Mouse (Mus musculus) 3134 (cell line): ENCODE results near the gene Slc25a3.
A peak's percentile ranks its signal among the peaks of the same experiment; 100 is the strongest.

Source experiments
- DNase-seq: peaks from one replicate; pipeline ENCODE4 v3.0.0-alpha.2; 2011; ENCODE audit warnings: low spot score; ENCODE audit not compliant: insufficient read length; ENCODE audit errors: extremely low read depth

Slc25a3 gene

DNA sequence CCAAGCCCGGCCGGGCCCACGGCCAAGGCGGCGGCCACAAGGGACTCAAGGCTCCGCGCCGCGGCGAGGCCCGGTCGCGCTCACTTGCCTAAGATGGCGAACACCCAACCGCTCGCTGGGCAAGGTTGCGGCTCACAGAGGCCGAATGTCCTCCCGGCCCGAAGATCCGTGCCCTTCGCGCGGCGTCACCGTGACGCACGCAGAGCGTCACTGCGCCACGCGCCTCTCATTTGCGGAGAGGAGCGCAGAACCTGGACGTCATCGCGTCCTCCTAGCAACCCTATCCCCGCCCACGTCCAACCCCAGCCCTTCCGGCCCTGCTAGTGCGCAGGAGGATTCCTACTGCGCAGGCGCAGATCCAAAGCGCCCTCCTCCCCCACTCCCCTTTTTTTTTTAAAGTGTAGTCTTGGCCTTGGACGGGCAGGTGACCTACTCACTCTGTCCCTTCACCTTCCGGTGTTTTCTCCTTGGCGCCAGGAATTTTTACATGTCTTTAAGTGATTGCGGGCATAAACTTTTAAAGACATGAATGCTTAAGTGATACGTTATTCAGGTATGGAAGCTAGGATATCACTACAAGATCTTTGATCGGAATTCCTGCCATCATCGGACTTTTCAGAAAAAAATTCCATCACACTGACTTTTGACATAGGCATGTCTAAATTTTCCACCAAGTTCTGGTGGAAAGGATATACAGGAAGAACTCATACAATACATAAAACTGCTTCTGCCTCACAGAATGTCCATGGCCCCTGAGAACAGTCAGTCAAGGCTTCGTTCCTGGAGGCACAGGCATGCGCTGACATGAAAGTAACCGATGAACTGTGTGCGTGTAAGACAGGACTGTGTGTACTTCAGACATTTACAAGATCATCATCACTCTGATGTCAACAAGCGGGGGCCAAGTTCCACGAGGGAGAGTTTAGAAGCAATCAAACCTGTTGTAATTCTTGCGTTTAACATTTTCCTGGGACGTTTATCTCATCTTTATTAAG lies at the start of gene Slc25a3:
TSS of gene Slc25a3 (minus strand) at position 232 of the 995 bp plus-strand sequence.
- peak; percentile 99 for DNase-seq

DNA sequence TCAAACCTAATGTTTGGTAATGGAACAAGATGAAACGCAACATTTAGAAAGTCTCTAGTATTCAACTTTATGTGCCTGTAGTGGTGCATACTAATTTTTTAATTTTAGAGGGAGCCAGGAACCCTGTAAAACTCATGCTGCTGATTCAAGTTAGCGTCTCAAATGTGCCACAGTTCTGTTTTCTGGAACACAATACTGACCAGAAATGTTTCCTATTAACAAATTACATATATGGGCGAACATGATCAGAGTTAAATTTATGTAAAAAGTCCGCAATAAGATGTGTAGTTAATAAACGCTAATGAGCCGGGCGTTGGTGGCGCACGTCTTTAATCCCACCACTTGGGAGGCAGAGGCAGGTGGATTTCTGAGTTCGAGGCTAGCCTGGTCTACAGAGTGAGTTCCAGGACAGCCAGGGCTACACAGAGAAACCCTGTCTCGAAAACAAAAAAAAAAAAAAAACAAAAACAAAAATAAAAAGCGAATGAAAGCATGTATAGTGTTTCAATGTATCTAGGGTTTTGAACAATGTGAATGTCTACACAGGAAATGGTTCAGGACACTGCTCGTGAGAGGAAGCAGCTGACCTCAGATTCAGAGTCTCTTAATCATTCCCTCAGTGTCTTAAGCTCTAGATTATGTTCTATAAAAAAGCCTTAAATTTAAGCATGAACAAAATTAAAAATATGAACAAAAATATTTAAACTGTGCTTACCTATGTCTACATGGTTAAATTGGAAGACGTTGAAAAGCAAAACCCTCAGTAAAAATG lies 48.7 kb upstream of the Slc25a3 start:
- DNase-seq = no peak

DNA sequence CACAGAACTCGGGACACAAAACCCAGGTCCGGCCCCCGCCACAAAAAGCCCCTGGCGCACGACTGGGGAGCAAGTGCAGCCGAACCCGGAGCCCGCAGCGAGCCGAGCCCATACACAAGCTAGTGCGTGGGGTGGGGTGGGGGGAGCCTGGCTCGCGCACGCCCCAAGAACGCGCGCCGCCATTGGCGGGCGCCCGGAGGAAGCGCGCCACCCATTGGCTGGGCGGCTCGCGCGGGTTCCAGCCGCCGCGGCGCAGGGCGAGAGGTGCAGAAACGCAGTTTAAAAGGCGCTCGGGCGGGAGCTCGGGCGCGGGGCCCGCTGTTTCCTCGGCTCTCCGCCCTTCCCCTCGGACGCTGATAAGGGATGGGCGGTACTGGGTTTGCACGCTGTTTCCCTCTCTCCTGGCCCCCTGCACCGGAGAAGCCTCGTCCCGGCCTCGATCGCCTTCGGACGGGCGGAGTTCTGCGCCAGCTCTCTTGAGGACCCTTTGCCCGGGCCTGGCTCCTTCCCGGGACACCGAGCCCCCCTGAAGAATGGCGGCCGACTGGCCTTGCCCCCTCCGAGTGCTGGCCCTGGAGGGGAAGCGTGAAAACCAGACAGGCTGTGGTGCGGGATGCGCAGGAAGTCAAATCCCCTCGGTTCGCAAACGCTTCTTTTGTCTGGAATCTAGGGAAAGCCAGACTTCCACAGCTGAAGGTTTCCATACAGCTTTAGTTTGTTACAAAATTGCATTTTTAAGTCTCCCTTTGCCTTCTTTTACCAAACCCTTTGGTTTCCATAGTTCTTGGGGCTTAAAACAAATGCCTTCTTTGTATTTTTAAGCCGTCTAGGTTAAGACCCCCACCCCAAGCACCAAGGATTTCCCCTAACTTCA lies 47.8 kb upstream of the Slc25a3 start:
- peak; percentile 97 for DNase-seq

DNA sequence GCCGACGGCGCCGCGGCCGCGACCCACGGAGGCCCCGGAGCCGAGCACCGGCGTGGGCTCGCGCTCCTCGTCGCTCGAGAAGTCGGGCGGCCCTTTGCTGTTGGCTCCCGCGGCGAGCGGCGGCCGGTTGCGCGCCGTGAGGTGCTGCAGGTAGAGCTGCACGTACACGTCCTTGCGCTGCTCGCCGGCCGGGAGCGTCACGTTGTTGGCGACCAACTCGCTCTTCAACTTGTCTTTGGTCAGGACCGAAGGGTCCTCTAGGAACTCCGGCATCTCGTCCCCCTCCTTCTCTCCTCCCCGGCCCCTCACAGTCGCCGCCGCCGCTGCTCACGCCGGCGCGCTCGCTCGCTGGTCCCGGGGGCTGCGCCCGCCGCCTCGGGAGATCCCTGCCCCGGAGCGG lies 47.2 kb upstream of the Slc25a3 start:
- no peak for DNase-seq

DNA sequence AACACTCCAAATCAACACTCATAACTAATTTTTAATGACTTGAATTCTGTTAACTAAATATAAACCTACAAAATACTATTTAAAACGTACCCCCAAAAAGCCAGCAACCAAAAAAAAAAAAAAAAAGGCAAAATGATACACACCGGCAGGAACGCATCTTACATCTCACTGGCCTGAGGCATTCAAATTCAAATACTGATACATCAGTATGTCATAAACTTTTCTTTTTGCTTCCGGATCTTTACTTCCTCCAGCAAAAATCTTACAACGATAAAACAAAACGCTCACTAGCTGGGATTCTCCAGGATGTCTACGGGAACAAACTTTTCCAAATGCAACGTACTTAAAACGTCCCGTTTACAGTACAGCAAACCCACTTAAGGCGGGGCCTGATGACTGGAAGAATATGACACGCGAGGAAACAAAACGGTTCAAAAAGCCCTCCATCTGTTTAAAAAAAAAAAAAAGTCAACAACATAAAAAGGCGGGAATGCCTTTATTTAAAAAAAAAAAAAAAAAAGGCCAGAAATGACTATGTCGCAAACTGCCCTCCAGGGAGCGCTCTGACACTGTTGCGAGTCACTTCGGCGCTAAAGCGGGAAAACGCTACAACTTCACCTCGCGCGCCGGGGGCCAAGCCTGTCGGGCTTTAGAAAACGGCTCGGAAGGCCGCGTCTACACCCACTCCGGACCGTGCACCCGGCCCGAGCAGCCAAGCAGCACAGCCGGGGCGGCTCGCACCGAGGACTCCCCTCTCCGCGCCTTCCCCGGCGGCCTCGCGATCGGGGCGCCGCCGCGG lies 46.5 kb upstream of the Slc25a3 start:
- peak; percentile 84 for DNase-seq

DNA sequence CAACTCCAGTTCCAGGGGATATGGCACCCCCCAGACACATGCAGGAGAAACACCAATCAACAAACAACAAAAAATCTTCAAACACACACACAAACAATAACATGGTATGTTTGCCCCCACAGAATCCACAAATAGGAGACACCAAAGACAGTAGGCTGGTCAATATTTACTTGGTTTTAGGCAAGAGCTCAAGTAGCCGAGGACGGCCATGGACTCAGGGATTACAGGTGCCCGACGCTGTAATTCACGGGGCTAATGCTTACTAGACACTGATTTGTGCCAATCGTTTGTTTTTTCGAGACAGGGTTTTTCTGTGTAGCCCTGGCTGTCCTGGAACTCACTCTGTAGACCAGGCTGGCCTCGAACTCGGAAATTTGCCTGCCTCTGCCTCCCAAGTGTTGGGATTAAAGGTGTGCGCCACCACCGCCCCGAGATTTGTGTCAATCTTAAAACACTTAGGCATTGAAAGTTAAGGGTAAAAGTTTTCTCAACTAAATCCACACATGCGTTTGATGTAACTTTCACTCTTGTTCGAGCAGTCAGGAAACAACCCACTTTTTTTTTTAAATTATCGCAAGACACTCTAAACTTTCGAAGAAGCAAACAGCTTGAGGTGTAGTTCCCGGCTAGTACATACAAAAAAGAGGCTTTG lies 45.7 kb upstream of the Slc25a3 start:
- DNase-seq = no peak

DNA sequence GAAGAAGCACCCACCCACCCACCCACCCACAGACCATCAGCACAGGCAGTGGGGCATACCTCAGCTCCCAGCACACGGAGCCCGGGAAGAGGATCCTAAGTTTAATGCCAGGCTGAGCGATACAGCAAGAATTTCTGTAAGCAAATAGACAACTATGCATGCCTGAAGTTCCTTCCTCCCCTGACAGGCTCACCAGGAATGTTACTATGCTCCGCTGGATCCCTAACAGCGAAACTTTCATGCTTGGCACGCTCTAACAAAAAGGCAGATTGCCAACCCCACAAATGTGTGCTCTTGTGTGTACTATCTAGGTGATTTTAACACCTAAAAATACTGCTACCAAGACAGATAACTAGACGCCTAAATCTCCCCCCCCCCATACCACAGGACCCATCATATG lies 43.5 kb upstream of the Slc25a3 start:
- peak; percentile 39 for DNase-seq

DNA sequence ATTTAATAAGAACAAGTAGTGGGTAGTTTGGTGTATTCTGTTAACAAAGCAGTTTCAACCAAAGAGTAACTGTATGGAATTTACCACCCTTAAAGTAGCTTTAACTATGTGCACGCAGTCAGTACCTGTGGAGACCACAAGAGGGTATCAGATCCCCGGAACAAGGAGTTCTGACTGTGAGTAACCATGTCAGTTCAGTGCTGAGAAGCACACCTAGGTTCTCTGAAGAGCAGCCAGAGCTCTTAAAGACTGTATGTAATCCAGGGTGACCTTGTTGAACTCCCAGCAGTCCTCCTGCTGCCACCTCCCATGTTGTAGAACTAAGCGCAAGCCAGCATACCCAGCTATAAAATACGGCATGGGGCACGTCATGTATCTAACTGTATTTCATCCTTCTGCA lies 43.0 kb upstream of the Slc25a3 start:
- DNase-seq = peak; percentile 41

DNA sequence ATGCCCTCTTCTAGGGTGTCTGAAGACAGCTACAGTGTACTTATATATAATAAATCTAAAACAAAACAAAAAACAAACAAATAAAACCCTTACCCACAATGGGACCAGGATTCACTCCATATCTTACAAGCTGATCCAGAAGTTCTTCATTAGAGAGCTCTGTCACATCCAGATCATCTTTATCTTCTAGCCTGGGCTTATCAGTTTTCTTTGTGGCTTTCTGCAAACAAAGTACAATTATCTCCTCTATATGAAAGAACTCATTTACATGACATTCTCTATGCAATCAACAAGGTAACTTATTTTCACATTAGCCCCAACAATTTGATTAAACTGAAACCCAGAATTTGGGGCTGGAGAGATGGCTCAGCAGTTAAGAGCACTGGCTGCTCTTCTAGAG lies 42.0 kb upstream of the Slc25a3 start:
- no peak for DNase-seq

DNA sequence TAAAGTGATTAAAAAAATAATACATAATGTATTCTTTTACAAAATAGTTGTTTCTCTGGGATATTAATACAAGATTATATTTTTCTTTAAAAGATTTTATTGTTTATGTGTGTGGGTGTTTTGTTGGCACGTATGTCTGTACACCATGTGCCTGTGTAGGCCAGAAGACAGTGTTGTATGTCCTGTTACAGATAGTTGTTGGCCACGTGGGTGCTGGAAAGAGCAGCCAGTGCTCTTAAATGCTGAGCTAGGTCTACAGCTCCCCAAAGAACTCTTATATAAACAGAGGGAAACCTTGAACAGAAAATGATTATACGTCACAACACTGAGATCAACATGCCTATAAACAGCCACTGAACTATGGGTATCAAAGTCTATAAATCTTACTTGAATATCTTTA lies 40.6 kb upstream of the Slc25a3 start:
- no peak for DNase-seq

DNA sequence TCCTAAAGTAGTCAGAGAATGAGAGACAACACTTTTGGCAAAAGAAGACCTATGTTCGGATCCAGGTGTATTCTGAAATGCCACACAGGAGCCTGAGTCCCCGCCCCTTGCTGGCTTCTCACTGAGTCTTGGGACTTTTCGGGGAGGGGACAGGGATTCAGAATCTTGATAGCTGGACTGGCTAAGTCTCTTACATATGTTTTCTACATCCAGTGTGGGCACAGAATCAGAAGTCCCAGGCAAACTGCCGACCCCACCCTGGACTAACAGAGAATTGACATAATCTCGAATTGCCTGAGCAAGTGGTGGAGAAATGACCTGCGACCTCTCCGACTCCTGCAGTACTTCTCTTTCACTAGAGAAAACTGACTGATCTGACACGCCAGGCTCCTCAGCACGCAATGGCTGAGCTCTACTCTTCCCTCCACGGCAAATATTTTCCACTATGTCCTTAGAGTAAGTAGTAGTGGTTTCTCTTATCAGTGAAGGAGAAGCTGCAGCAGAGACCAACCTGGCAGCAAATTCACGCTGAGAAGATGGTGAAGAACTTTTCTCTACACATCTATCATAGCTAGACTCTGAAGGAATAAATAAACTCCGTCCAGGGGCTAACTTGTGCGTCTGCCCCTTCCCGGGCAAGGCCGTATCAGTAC lies 38.8 kb upstream of the Slc25a3 start:
- no peak for DNase-seq

DNA sequence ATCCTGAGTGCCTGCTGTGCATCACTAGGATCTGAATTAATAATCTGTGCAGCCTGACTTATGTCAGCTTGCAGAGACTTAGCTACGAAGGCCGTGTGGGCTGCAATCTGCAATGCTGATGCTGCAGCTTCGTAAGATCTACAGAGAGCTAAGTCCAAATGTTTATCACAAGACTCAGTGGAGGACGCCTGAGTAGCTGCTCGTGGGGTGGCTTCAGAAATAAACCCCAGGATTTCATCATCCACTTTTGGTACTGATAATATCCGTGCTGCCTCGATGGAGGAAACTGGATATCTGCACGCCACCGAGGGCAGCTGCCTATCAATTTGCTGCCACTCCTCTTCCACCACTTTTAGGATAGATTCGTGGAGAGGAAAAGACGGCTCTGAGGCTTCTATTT lies 38.2 kb upstream of the Slc25a3 start:
- no peak for DNase-seq

DNA sequence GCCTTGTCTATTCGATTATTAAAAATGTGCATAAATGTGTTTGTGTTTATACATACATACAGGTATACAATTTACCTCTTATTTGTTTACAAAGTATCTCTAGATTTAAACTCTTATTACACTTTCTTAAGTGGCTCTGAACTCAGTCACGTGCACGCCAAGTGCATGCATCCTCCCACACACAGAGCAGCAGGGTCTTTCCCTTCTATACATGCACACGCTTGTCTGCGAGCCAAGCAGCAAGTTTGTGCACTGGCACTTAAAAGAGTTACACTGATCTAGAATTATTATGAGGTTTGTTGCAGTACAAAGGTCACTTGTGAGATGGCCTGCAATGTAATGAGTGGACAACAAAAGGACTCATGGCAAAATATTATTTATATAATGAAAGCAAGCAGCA lies 37.1 kb upstream of the Slc25a3 start:
- DNase-seq = no peak

DNA sequence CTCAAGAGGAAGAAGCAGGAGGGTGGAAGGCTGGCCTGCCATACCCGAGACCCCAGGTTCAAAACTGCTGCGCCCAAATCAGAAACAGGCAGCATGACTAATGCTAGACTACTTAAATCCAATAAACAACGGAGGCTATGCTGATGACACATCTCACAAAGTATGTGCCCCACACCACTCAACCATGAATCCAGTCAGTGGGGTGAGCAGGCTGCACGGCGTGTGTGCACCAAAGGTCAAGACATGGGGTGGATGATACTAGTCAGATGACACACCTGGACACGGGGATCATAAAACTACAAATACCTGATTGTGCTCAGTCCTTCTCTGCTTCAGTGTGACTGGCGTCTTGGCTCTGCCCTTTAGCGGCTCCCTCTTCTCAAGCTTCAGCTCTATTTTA lies 34.6 kb upstream of the Slc25a3 start:
- peak; percentile 77 for DNase-seq

DNA sequence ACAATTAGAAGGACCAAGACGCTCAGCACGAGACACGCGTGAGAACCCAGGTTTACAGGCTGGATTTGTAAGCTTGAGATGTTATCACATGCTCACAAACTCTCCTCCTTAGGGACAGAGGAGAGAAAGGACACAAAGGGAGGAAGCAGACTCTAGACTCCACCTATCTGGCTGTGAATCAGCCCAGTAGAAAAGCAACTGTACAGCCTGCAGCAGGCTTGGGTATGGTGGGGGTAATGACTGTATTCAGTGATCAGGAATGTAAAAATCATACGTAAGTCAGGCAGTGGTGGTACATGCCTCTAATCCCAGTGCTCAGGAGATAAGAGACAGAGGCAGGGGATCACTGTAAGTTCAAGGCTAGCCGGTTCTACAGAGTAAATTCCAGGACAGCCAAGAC lies 32.5 kb upstream of the Slc25a3 start:
- no peak for DNase-seq

DNA sequence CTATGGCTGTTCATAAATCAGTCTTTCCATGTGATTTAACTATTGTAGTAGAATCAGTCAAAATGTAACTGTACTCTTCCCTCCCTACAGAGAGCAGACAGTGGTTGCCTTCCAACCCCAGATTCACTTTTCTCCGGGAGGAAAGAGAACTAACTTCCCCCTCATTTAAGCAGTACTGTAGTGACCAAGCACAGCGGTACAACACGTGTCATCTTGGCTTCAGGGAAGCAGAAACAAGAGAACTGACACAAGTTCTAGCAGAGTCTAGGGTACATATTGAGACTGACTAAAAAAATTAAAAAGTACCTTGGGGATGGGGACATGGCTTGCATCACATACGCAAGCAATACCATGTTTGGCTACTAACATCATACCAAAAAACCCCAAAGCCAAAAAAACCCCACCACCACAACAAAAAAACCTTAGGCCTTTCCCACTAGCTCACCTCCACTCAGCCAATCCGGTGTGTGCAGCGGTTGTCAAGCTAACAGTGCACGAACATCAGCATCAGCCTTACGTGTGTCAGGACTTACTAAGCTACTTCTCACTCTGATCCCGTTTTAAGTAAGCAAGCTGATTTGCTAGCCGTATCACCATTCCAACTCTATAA lies 30.1 kb upstream of the Slc25a3 start:
- no peak for DNase-seq

DNA sequence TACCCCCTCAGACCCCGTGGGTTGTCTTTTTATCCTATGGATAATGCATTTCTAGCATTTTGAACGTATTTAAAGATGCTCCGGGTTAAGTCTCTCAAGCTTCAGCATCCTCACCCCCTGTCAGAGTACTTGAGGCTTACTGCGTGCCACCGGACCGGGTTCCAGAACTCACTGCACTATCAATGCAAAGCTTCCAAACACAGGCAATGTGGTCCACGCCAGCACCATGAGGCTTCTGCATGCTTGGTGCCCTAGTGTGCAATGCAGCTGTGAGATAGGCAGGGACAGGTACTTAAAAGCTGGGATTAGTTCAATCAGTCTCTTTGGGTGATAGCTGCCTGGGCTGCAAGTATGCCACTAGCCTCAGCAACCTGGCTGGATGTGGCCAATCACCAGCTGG lies 21.6 kb upstream of the Slc25a3 start:
- no peak for DNase-seq
